Mouse (Mus musculus) cortical plate, adult 2 months (tissue): ENCODE measurements around the gene Gm17490.

ENCODE experiments used
- CTCF ChIP-seq: fragments of 200-500 bp; IDR thresholded peaks from 2 replicates; pipeline ENCODE4 v1.5.1; 2011; ENCODE audit warnings: mild to moderate bottlenecking, control low read depth, low read length; ENCODE audit not compliant: insufficient read depth; ENCODE audit errors: extremely low read depth
- POLR2A ChIP-seq: fragments of 200-500 bp; IDR thresholded peaks from 2 replicates; pipeline ENCODE4 v1.6.1; 2011; ENCODE audit warnings: mild to moderate bottlenecking, low read length, control low read depth; ENCODE audit not compliant: insufficient read depth; ENCODE audit errors: extremely low read depth

GRCm38 (mm10) chr2:11652780-11653179, 26.7 kb upstream of the Gm17490 start:
- TF ChIP-seq CTCF (no peak), POLR2A (no peak)
